ENCODE assay signal across 15 mouse cellular contexts in genomic region chr11:46389336-46390117, GRCm38 (mm10). TPM values are rescaled to one million over a fixed set of nuclear protein-coding genes. Genes with fewer than 3 reads are reported as not detected.
DNase-seq lines count a peak whose midpoint lies in the region; TF ChIP-seq lines count a peak whose summit lies in the region.
"Had no signal": no experiment of that assay in that cellular context is flagged by ENCODE, and none has a peak within 500 bp of the region (broad histone marks: within the 10 kb centered on the region; RNA-seq: fewer than 3 reads in every experiment).

TSS of gene Itk (minus strand) at chr11:46389515.

- no peaks in the 10 kb centered on the region for H3K27me3 ChIP-seq in heart, embryonic 10.5 days (ENCODE audit: insufficient read depth, poor library complexity, severe bottlenecking)
- H3K27me3 ChIP-seq in thymus, adult 2 months (ENCODE audit: control insufficient read depth, insufficient read depth, low read length) = no peaks in the 10 kb centered on the region

- peak; percentile 66 for DNase-seq in heart, embryonic 10.5 days (ENCODE audit: low spot score)
- DNase-seq in heart, postnatal 4 days = no peak
- DNase-seq in CD4-positive helper T cell, adult 2 months (ENCODE audit: low read depth, low spot score) = peak; percentile 94
- DNase-seq in lung, postnatal 36 days = peak; percentile 7
- DNase-seq in thymus, adult 2 months = peak; percentile 78
- DNase-seq in urinary bladder, adult 18-20 months (ENCODE audit: low spot score in 2 of 2) = no peak
- no peak for DNase-seq in cerebellum, postnatal 4 days (ENCODE audit: low spot score in 2 of 2)
- DNase-seq in cerebellum, postnatal 25 days = no peak
- DNase-seq: cerebellum, adult 11-12 months; embryo, embryonic 11 days; kidney, adult 8-10 months; right cerebral cortex, postnatal 4 days had no signal

- no peak within 1 kb of the TSS for H3K4me3 ChIP-seq in heart, embryonic 10.5 days
- peak within 1 kb of the TSS; percentile 95 for H3K4me3 ChIP-seq in thymus, adult 2 months (ENCODE audit: control insufficient read depth, insufficient read depth, low read length)
- H3K4me3 ChIP-seq: erythroblast, embryonic 14.5 days; hindbrain, embryonic 10.5 days had no signal

- no peaks in the 10 kb centered on the region for H3K36me3 ChIP-seq in heart, embryonic 10.5 days
- peaks cover 14% of the 10 kb centered on the region for H3K36me3 ChIP-seq in thymus, adult 2 months (ENCODE audit: control insufficient read depth, insufficient read depth, low read length)
- H3K36me3 ChIP-seq: hindbrain, embryonic 10.5 days had no signal

- H3K4me1 ChIP-seq in heart, embryonic 10.5 days = no peaks in the 10 kb centered on the region
- H3K4me1 ChIP-seq in thymus, adult 2 months (replicated peaks; ENCODE audit: control insufficient read depth, insufficient read depth, low read length) = peaks cover 48% of the 10 kb centered on the region

- 72% methylated on average over 13 of the region's 13 CpGs for WGBS in heart, embryonic 10.5 days
- 14% methylated on average over 13 of the region's 13 CpGs for WGBS in thymus, adult 2 months

- peak; percentile 86 for TF ChIP-seq POLR2A in thymus, adult 2 months (IDR thresholded peaks at IDR 0.05; ENCODE audit: control insufficient read depth, extremely low read depth, insufficient read depth, low read length, poor library complexity)

- H3K9me3 ChIP-seq in heart, embryonic 10.5 days = no peaks in the 10 kb centered on the region
- H3K9me3 ChIP-seq: hindbrain, embryonic 10.5 days had no signal

- TF ChIP-seq CTCF in thymus, adult 2 months (IDR thresholded peaks at IDR 0.05; ENCODE audit: borderline replicate concordance, control insufficient read depth, extremely low read depth, insufficient read depth, low read length, poor library complexity) = no peak

- H3K27ac ChIP-seq in heart, embryonic 10.5 days = no peak within 1 kb of the TSS
- peak within 1 kb of the TSS; percentile 95 for H3K27ac ChIP-seq in thymus, adult 2 months (ENCODE audit: control insufficient read depth, insufficient read depth, low read length)
- H3K27ac ChIP-seq: hindbrain, embryonic 10.5 days had no signal

RNA-seq across cellular contexts. Expression of gene Itk, which starts in this region (rescaled TPM):
- polyA plus RNA-seq in heart, embryonic 10.5 days (2016; fragmentation: Nextera tagmentation; extraction: Ambion mirVana) = 0.09 TPM in 1 of 2 replicates, not detected in the other
- under 1 TPM; 0.18 to 0.21 TPM for total RNA-seq in heart, postnatal 4 days (2021)
- polyA plus RNA-seq in thymus, adult 2 months (2012; rRNA removed) = 117 and 125 TPM in 2 replicates
- total RNA-seq: MEL had no signal
- polyA plus RNA-seq: hindbrain, embryonic 10.5 days had no signal

Comparison
In these comparisons a context has a peak if more than half of its experiments do, and no peak if none do; other contexts are left out.
1. RNA of gene Itk (polyA plus RNA-seq): 117 to 125 TPM in thymus, adult 2 months; 0.09 TPM in heart, embryonic 10.5 days; every median in the first group is over 100 times any median in the second.
2. Peak in DNase-seq in heart, embryonic 10.5 days; RNA of the gene not detected or under 1 TPM.
3. DNase-seq: peak in CD4-positive helper T cell, adult 2 months (single experiment), lung, postnatal 36 days (single experiment) and thymus, adult 2 months (single experiment); none in heart, postnatal 4 days (single experiment), urinary bladder, adult 18-20 months (0 of 2), cerebellum, postnatal 4 days (0 of 2) and cerebellum, postnatal 25 days (0 of 2).